Mouse (Mus musculus): ENCODE measurements around the gene Gm9789.

DNA sequence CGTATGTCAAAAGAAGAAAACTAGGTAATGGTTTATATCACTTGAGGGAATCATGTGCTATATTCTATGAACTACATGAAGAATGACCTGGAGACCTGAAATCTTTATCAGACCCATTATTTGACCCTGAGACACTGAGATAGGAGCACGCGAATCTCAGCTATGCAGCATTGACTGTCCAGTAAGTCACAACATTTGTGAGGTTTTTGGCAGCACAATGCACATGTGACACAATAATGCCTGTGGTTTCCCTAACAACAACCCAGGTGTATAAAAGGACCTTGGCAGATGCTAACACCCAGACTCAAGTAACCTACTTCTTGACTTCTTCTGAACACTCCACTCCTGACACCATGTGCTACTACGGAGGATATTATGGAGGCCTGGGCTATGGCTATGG is at the start of gene Gm9789:
- no peak for TF ChIP-seq POLR2A (IDR thresholded peaks at IDR 0.05; ENCODE audit: insufficient read depth, low read length)
- no peak for TF ChIP-seq CTCF (IDR thresholded peaks at IDR 0.05; ENCODE audit: low read depth, low read length)
- no peak for TF ChIP-seq EP300 (IDR thresholded peaks at IDR 0.05; ENCODE audit: insufficient read depth, low read depth, low read length)

Data from ES-Bruce4 (cell line).